Mouse (Mus musculus): ENCODE measurements around the gene Rps24. TPM values are rescaled to one million over a fixed set of nuclear protein-coding genes. Genes with fewer than 3 reads are reported as not detected.

Gene Rps24
- polyA plus RNA-seq, 1 experiment, result 261 TPM

DNA sequence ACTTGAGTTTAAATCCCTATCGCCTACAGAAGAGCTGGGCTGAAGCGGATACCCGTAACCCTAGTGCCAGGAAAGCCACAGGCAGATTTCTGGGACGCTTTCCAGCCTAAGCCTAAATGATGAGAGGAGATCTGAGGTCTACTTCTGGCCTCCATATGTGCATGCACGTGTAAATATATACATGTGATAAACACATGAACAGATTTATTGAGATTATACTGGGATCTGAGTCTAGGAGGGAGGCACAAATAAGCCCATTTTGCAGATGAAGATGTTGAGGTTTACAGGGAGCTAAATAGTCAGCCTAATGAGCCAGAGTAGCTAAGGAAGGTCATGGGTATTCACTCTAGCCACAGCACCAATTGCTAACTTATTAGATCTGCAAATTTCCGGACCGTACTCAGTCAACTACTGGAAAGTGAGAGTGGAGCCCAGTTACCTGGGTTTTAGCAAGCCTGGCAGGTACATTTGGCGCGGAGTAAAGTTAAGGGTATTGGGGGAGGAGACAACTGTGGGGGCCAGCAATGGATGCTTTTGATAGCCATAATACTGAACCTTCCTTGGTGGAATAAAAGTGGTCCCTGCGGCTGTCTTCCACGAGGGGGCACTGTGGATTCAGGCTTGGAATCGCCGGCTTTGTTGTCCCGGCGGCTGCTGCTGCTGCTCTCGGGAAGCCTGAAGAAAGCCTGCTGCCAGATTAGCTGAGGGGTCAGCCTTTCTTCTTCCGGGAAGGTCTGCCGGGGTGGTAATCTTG lies 13.3 kb downstream of the Rps24 start:
- Histone ChIP-seq H3K36me3 (ENCODE audit: control insufficient read depth, insufficient read depth, low read length) (peaks cover 36% of the 10 kb centered on the region), H3K27ac (ENCODE audit: insufficient read depth, low read depth, low read length) (no peak overlapping the region), H3K27me3 (ENCODE audit: control insufficient read depth, insufficient read depth, low read length) (no peaks in the 10 kb centered on the region), H3K4me3 (ENCODE audit: low read depth, low read length) (no peak overlapping the region), H3K4me1 (ENCODE audit: control insufficient read depth, insufficient read depth, insufficient read length, low read length) (no peaks in the 10 kb centered on the region)
- peak; percentile 81 for TF ChIP-seq CTCF (IDR thresholded peaks at IDR 0.05; ENCODE audit: extremely low read depth, insufficient read length, insufficient replicate concordance, low read depth, low read length)
- no peak for TF ChIP-seq POLR2A (IDR thresholded peaks at IDR 0.05; ENCODE audit: low read depth, low read length)
- 21% methylated on average over 18 of the region's 18 CpGs for WGBS

DNA sequence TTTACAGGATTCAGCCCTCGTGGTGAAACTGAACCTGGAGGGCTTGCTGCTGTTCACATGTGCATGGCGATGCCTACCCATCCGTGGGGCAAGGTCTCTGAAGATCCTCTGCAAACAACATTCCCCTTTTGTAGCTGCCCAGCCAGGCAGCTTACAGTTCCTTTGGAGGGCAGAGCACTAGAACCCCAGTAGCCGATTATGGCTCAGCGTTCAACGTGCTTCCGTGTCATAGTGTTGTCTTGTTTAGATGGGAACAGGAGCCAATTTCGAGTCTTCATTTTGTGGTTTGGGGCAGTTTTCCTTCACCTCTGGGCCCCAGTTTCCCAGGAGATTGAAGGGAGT lies 13.9 kb downstream of the Rps24 start:
- WGBS, result 34% methylated on average over 8 of the region's 8 CpGs
- H3K4me1 ChIP-seq (ENCODE audit: control insufficient read depth, insufficient read depth, insufficient read length, low read length), result no peaks in the 10 kb centered on the region
- no peaks in the 10 kb centered on the region for H3K27me3 ChIP-seq (ENCODE audit: control insufficient read depth, insufficient read depth, low read length)
- peaks cover 34% of the 10 kb centered on the region for H3K36me3 ChIP-seq (ENCODE audit: control insufficient read depth, insufficient read depth, low read length)
- no peak overlapping the region for H3K27ac ChIP-seq (ENCODE audit: insufficient read depth, low read depth, low read length)
- TF ChIP-seq CTCF (IDR thresholded peaks at IDR 0.05; ENCODE audit: extremely low read depth, insufficient read length, insufficient replicate concordance, low read depth, low read length) (no peak), POLR2A (IDR thresholded peaks at IDR 0.05; ENCODE audit: low read depth, low read length) (no peak)
- no peak overlapping the region for H3K4me3 ChIP-seq (ENCODE audit: low read depth, low read length)

DNA sequence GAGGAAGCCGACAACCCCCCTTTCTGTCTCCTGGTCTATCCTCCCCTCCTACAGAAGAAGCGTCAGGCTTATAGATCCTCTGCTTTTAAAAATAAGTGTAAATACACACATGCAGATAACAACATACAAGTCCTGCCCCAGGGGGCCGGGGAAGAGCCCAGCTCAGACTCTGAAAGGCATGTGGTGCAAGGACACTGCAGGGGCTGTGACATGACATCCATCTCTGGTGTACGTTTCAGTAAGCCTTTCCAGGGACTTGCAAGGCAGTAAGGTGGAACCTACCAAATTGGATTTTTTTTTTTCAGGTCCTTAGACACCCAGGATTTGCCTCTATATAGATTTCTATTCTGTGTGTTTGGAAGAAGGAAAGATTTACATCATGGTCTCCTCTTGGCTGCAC lies 14.3 kb downstream of the Rps24 start:
- 80% methylated on average over 4 of the region's 4 CpGs for WGBS

DNA sequence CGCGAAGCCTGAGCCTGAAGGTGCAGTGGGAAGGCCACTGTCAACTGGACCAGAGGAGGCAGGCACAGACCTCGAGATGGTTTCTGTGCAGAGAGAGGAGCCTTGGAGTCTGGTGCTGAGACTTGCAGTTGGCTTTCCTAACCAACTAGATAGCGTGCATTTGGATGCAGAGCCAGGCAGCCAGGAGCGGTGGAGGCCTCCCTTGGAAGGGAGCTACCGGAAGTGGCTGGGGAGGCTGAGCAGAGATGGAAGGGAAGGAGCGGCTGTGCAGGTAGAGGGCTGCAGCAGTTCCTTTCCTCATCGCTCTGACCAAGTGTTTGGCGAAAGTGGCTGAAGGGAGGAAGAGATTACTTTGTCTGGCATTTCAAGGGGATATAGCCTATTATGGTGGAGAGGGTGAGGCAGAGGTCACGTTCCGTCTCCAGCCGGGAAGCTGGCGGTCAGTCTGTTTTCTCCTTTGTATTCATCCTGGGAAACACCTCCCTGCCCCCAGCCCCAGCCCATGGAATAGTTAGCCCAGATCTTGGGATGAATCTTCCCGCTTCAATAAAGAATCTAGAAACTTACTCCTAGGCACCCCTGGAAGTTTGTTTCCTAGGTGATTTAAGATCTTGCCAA lies 20.6 kb downstream of the Rps24 start:
- Histone ChIP-seq H3K27ac (ENCODE audit: insufficient read depth, low read depth, low read length) (no peak overlapping the region), H3K27me3 (ENCODE audit: control insufficient read depth, insufficient read depth, low read length) (no peaks in the 10 kb centered on the region; the same call in 1 of the 2 replicates), H3K36me3 (ENCODE audit: control insufficient read depth, insufficient read depth, low read length) (no peaks in the 10 kb centered on the region), H3K4me3 (ENCODE audit: low read depth, low read length) (no peak overlapping the region), H3K4me1 (ENCODE audit: control insufficient read depth, insufficient read depth, insufficient read length, low read length) (no peaks in the 10 kb centered on the region)
- TF ChIP-seq POLR2A (IDR thresholded peaks at IDR 0.05; ENCODE audit: low read depth, low read length) (no peak), CTCF (IDR thresholded peaks at IDR 0.05; ENCODE audit: extremely low read depth, insufficient read length, insufficient replicate concordance, low read depth, low read length) (no peak)
- WGBS, result 43% methylated on average over 14 of the region's 14 CpGs

More for the DNA sequence above, 14.3 kb downstream of the Rps24 start:
- no peaks in the 10 kb centered on the region for H3K4me1 ChIP-seq (ENCODE audit: control insufficient read depth, insufficient read depth, insufficient read length, low read length)
- H3K27ac ChIP-seq (ENCODE audit: insufficient read depth, low read depth, low read length), result no peak overlapping the region
- H3K36me3 ChIP-seq (ENCODE audit: control insufficient read depth, insufficient read depth, low read length), result peaks cover 30% of the 10 kb centered on the region
- H3K4me3 ChIP-seq (ENCODE audit: low read depth, low read length), result no peak overlapping the region
- TF ChIP-seq POLR2A (IDR thresholded peaks at IDR 0.05; ENCODE audit: low read depth, low read length), result no peak
- no peak for TF ChIP-seq CTCF (IDR thresholded peaks at IDR 0.05; ENCODE audit: extremely low read depth, insufficient read length, insufficient replicate concordance, low read depth, low read length)
- H3K27me3 ChIP-seq (ENCODE audit: control insufficient read depth, insufficient read depth, low read length), result no peaks in the 10 kb centered on the region

DNA sequence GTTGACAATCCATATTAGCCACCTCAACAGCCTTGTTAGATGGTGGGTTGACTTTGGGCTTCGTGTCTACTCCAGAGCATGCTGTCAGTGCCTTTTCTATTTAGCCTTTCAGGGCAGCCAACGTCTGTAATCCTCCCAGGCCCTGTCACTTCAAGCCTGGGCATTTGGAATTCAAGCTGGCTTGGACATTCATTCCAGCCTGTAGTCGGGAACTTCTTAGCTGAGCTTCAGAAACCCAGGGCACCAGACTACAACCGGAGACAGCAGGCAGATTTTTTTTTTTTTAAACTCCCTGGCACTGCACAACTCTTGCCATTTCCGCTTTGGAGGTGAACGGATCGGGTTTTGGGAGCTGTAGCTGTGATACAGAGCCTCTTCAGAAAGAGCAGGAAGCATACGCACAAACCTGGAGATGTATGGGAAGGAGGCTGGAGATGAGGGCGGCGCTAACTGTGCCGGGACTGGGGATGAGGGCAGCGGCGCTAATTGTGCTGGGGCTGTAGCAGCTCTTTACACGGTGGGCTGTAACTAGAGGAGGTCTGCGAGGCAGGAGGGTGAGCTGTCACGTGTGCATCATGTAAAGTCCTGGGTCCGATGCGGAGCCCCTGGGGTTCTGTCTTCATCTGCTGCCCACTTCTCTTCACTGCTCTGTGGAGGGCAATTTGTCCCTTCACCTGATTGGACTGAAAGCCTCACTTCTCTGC lies 21.3 kb downstream of the Rps24 start:
- WGBS, result 23% methylated on average over 18 of the region's 18 CpGs
- Histone ChIP-seq H3K27me3 (ENCODE audit: control insufficient read depth, insufficient read depth, low read length) (no peaks in the 10 kb centered on the region; the same call in 1 of the 2 replicates), H3K27ac (ENCODE audit: insufficient read depth, low read depth, low read length) (no peak overlapping the region), H3K4me1 (ENCODE audit: control insufficient read depth, insufficient read depth, insufficient read length, low read length) (no peaks in the 10 kb centered on the region), H3K4me3 (ENCODE audit: low read depth, low read length) (no peak overlapping the region), H3K36me3 (ENCODE audit: control insufficient read depth, insufficient read depth, low read length) (no peaks in the 10 kb centered on the region)
- TF ChIP-seq POLR2A (IDR thresholded peaks at IDR 0.05; ENCODE audit: low read depth, low read length) (no peak), CTCF (IDR thresholded peaks at IDR 0.05; ENCODE audit: extremely low read depth, insufficient read length, insufficient replicate concordance, low read depth, low read length) (no peak)

DNA sequence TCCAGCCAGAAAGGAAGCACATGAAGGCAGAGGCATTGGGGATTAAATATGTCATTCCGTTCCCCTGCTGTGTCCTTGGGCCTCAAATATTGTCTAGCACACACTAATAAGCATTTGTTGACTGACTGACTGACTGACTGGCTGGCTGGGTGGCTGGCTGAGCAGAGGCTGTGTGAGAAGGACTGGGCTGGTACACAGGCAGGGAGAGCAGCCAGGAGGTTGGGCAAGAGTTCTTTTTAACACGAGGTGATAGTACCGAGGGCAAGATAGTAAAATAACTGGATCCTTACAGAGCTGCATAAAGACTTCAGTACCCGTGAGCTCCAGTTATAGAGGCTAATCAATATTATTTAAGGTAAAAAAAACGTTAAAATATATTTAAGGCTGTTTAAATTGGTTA lies 22.6 kb downstream of the Rps24 start:
- 39% methylated on average over 5 of the region's 5 CpGs for WGBS
- Histone ChIP-seq H3K27ac (ENCODE audit: insufficient read depth, low read depth, low read length) (no peak overlapping the region), H3K27me3 (ENCODE audit: control insufficient read depth, insufficient read depth, low read length) (no peaks in the 10 kb centered on the region; the same call in 1 of the 2 replicates), H3K36me3 (ENCODE audit: control insufficient read depth, insufficient read depth, low read length) (no peaks in the 10 kb centered on the region), H3K4me1 (ENCODE audit: control insufficient read depth, insufficient read depth, insufficient read length, low read length) (no peaks in the 10 kb centered on the region), H3K4me3 (ENCODE audit: low read depth, low read length) (no peak overlapping the region)
- TF ChIP-seq CTCF (IDR thresholded peaks at IDR 0.05; ENCODE audit: extremely low read depth, insufficient read length, insufficient replicate concordance, low read depth, low read length) (no peak), POLR2A (IDR thresholded peaks at IDR 0.05; ENCODE audit: low read depth, low read length) (no peak)

DNA sequence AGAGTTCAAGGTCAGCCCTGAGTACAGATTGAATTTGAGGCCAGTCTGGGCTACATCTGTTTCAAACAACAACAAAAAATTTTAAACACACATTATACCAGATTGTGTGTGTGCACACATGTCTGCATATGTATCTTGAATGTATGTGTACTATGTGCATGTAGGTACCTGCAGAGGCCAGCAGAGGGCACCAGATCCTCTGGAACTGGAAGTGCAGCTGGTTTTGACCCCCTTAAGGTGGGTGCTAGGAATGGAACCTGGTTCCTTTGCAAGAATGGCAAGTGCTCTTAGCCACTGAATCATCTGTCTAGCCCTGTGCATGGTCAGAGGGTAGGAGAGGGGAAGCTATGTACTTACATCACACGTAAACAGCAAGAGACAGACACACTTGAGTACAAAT lies 23.3 kb downstream of the Rps24 start:
- peak; percentile 52; the same call in 1 of the 2 replicates for TF ChIP-seq CTCF (IDR thresholded peaks at IDR 0.05; ENCODE audit: extremely low read depth, insufficient read length, insufficient replicate concordance, low read depth, low read length)
- TF ChIP-seq POLR2A (IDR thresholded peaks at IDR 0.05; ENCODE audit: low read depth, low read length), result no peak
- Histone ChIP-seq H3K27ac (ENCODE audit: insufficient read depth, low read depth, low read length) (no peak overlapping the region), H3K36me3 (ENCODE audit: control insufficient read depth, insufficient read depth, low read length) (no peaks in the 10 kb centered on the region), H3K4me1 (ENCODE audit: control insufficient read depth, insufficient read depth, insufficient read length, low read length) (no peaks in the 10 kb centered on the region), H3K4me3 (ENCODE audit: low read depth, low read length) (no peak overlapping the region), H3K27me3 (ENCODE audit: control insufficient read depth, insufficient read depth, low read length) (no peaks in the 10 kb centered on the region; the same call in 1 of the 2 replicates)
- 97% methylated on average over 1 of the region's 1 CpGs for WGBS

All from small intestine, adult 2 months (tissue).